Mouse (Mus musculus): ENCODE measurements around the gene Gm20605. TPM values are rescaled to one million over a fixed set of nuclear protein-coding genes. Genes with fewer than 3 reads are reported as not detected.
"Not testable (repeated sequence)": the region's sequence is repeated elsewhere in the genome, so short reads cannot be mapped to it uniquely, and the experiment has no call there.

The Gm20605 gene
- polyA plus RNA-seq, 1 experiment: 63.8 TPM

- peak overlapping the region; percentile 66 for H3K4me3 ChIP-seq (replicated peaks; ENCODE audit: extremely low read depth, low read depth, low read length)
- WGBS: 11% methylated on average over 12 of the region's 12 CpGs
- peak; percentile 65 for DNase-seq
- TF ChIP-seq CTCF (IDR thresholded peaks at IDR 0.05; ENCODE audit: insufficient read depth, low read length) (no peak), POLR2A (IDR thresholded peaks at IDR 0.05; ENCODE audit: borderline replicate concordance, extremely low read depth, low read depth, low read length) (no peak)
- peaks cover 10% of the 10 kb centered on the region; the same call in 1 of the 2 replicates for H3K4me1 ChIP-seq (ENCODE audit: control insufficient read depth, insufficient read depth, low read length)
Measured at GRCm38 (mm10) chr5:137610548-137611244, 18.3 kb upstream of the Gm20605 start.

- peak overlapping the region; percentile 56 for H3K4me3 ChIP-seq (replicated peaks; ENCODE audit: extremely low read depth, low read depth, low read length)
- TF ChIP-seq POLR2A (IDR thresholded peaks at IDR 0.05; ENCODE audit: borderline replicate concordance, extremely low read depth, low read depth, low read length): no peak
- TF ChIP-seq CTCF (IDR thresholded peaks at IDR 0.05; ENCODE audit: insufficient read depth, low read length): no peak
- peak; percentile 33 for DNase-seq
- H3K4me1 ChIP-seq (ENCODE audit: control insufficient read depth, insufficient read depth, low read length): peaks cover 10% of the 10 kb centered on the region; the same call in 1 of the 2 replicates
- 32% methylated on average over 6 of the region's 6 CpGs for WGBS
Measured at GRCm38 (mm10) chr5:137611245-137611602, 17.8 kb upstream of the Gm20605 start.

GRCm38 (mm10) chr5:137613076-137613475 lies 15.9 kb upstream of the Gm20605 start:
- TF ChIP-seq POLR2A (IDR thresholded peaks at IDR 0.05; ENCODE audit: borderline replicate concordance, extremely low read depth, low read depth, low read length) (no peak), CTCF (IDR thresholded peaks at IDR 0.05; ENCODE audit: insufficient read depth, low read length) (no peak)
- H3K4me3 ChIP-seq (replicated peaks; ENCODE audit: extremely low read depth, low read depth, low read length): no peak overlapping the region
- peaks cover 10% of the 10 kb centered on the region; the same call in 1 of the 2 replicates for H3K4me1 ChIP-seq (ENCODE audit: control insufficient read depth, insufficient read depth, low read length)
- 68% methylated on average over 5 of the region's 5 CpGs for WGBS
- DNase-seq: no peak

- peaks cover 10% of the 10 kb centered on the region; the same call in 1 of the 2 replicates for H3K4me1 ChIP-seq (ENCODE audit: control insufficient read depth, insufficient read depth, low read length)
- no peak within 1 kb of the TSS for H3K4me3 ChIP-seq (replicated peaks; ENCODE audit: extremely low read depth, low read depth, low read length)
- TF ChIP-seq CTCF (IDR thresholded peaks at IDR 0.05; ENCODE audit: insufficient read depth, low read length): no peak
- peak; percentile 14; the same call in 1 of the 2 replicates for TF ChIP-seq POLR2A (IDR thresholded peaks at IDR 0.05; ENCODE audit: borderline replicate concordance, extremely low read depth, low read depth, low read length)
- DNase-seq: peak; percentile 40
- WGBS: 50% methylated on average over 11 of the region's 11 CpGs
Measured at GRCm38 (mm10) chr5:137613550-137613949, 15.4 kb upstream of the Gm20605 start, which contains the start of gene Pcolce. Gene Pcolce (minus strand): TSS chr5:137613784.

- not testable (repeated sequence) for DNase-seq; H3K4me3 ChIP-seq (replicated peaks; ENCODE audit: extremely low read depth, low read depth, low read length)
- WGBS: 73% methylated on average over 2 of the region's 2 CpGs
Measured at GRCm38 (mm10) chr5:137614921-137615320, 14.1 kb upstream of the Gm20605 start.

GRCm38 (mm10) chr5:137615347-137615746 lies 13.6 kb upstream of the Gm20605 start:
- 74% methylated on average over 7 of the region's 7 CpGs for WGBS
- Histone ChIP-seq H3K4me1 (ENCODE audit: control insufficient read depth, insufficient read depth, low read length) (peaks cover 7% of the 10 kb centered on the region; the same call in 1 of the 2 replicates), H3K4me3 (replicated peaks; ENCODE audit: extremely low read depth, low read depth, low read length) (no peak overlapping the region)
- no peak for DNase-seq
- TF ChIP-seq CTCF (IDR thresholded peaks at IDR 0.05; ENCODE audit: insufficient read depth, low read length) (no peak), POLR2A (IDR thresholded peaks at IDR 0.05; ENCODE audit: borderline replicate concordance, extremely low read depth, low read depth, low read length) (no peak)

More at GRCm38 (mm10) chr5:137614921-137615320, 14.1 kb upstream of the Gm20605 start:
- peaks cover 10% of the 10 kb centered on the region; the same call in 1 of the 2 replicates for H3K4me1 ChIP-seq (ENCODE audit: control insufficient read depth, insufficient read depth, low read length)

GRCm38 (mm10) chr5:137623937-137624530 lies 4.9 kb upstream of the Gm20605 start:
- no peak overlapping the region for H3K4me3 ChIP-seq (replicated peaks; ENCODE audit: extremely low read depth, low read depth, low read length)
- TF ChIP-seq POLR2A (IDR thresholded peaks at IDR 0.05; ENCODE audit: borderline replicate concordance, extremely low read depth, low read depth, low read length): no peak
- no peak for TF ChIP-seq CTCF (IDR thresholded peaks at IDR 0.05; ENCODE audit: insufficient read depth, low read length)
- 71% methylated on average over 11 of the region's 11 CpGs for WGBS
- DNase-seq: no peak
- H3K4me1 ChIP-seq (ENCODE audit: control insufficient read depth, insufficient read depth, low read length): no peaks in the 10 kb centered on the region

GRCm38 (mm10) chr5:137627991-137628390 lies 984 bp upstream of the Gm20605 start:
- Histone ChIP-seq H3K4me3 (replicated peaks; ENCODE audit: extremely low read depth, low read depth, low read length) (peak overlapping the region; percentile 95), H3K4me1 (ENCODE audit: control insufficient read depth, insufficient read depth, low read length) (peaks cover 3% of the 10 kb centered on the region; the same call in 1 of the 2 replicates)
- WGBS: under 1% methylated on average over 9 of the region's 9 CpGs
- TF ChIP-seq CTCF (IDR thresholded peaks at IDR 0.05; ENCODE audit: insufficient read depth, low read length): no peak
- peak; percentile 9; the same call in 1 of the 2 replicates for TF ChIP-seq POLR2A (IDR thresholded peaks at IDR 0.05; ENCODE audit: borderline replicate concordance, extremely low read depth, low read depth, low read length)
- DNase-seq: no peak

GRCm38 (mm10) chr5:137629306-137629721 lies 339 bp downstream of the Gm20605 start:
- peak; percentile 79 for DNase-seq
- under 1% methylated on average over 23 of the region's 23 CpGs for WGBS
- peaks cover 3% of the 10 kb centered on the region; the same call in 1 of the 2 replicates for H3K4me1 ChIP-seq (ENCODE audit: control insufficient read depth, insufficient read depth, low read length)
- H3K4me3 ChIP-seq (replicated peaks; ENCODE audit: extremely low read depth, low read depth, low read length): peak overlapping the region; percentile 93
- TF ChIP-seq CTCF (IDR thresholded peaks at IDR 0.05; ENCODE audit: insufficient read depth, low read length) (no peak), POLR2A (IDR thresholded peaks at IDR 0.05; ENCODE audit: borderline replicate concordance, extremely low read depth, low read depth, low read length) (no peak)

All from lung, adult 2 months (tissue).